Mouse (Mus musculus) hindbrain, postnatal 0 days (tissue): Measurements from ENCODE around the gene Tekt4. TPM values are rescaled to one million over a fixed set of nuclear protein-coding genes. Genes with fewer than 3 reads are reported as not detected.

Source experiments
- ATAC-seq: fragments of 200-750 bp; cut with Nextera tagmentation; 2 replicates; pipeline ENCODE4 v1.8.0; 2017; ENCODE audit warnings: mild to moderate bottlenecking, moderate TSS enrichment, moderate library complexity
- DNase-seq: peaks from one replicate; pipeline ENCODE4 v3.0.0-alpha.2; 2015; ENCODE audit warnings: low spot score
- H3K27ac ChIP-seq: fragments of 300-500 bp; sonication (generic); 2 replicates; pipeline ENCODE4 v1.5.1; 2014; ENCODE audit warnings: mild to moderate bottlenecking
- H3K27me3 ChIP-seq: fragments of 300-500 bp; sonication (generic); 2 replicates; pipeline ENCODE4 v1.6.1; 2014; ENCODE audit warnings: low read length, mixed read lengths; ENCODE audit not compliant: insufficient read depth
- H3K36me3 ChIP-seq: fragments of 300-500 bp; sonication (generic); 2 replicates; pipeline ENCODE4 v1.6.1; 2014; ENCODE audit warnings: low read length, mixed read lengths; ENCODE audit not compliant: insufficient read depth
- H3K4me1 ChIP-seq: fragments of 300-500 bp; sonication (generic); 2 replicates; pipeline ENCODE4 v1.6.1; 2014; ENCODE audit warnings: antibody characterized with exemption, low read length, mixed read lengths; ENCODE audit not compliant: insufficient read depth
- H3K4me2 ChIP-seq: fragments of 300-500 bp; sonication (generic); 2 replicates; pipeline ENCODE4 v1.6.1; 2014; ENCODE audit warnings: low read depth, mild to moderate bottlenecking, low read length, moderate library complexity, mixed read lengths
- H3K4me3 ChIP-seq: fragments of 300-500 bp; sonication (generic); 2 replicates; pipeline ENCODE4 v1.5.1; 2014; ENCODE audit warnings: low read length
- H3K9ac ChIP-seq: fragments of 300-500 bp; sonication (generic); replicated peaks from 2 replicates; pipeline ENCODE4 v1.6.1; 2014; ENCODE audit warnings: mild to moderate bottlenecking, low read length, moderate library complexity, mixed read lengths
- H3K9me3 ChIP-seq: fragments of 300-500 bp; sonication (generic); 2 replicates; pipeline ENCODE4 v1.6.1; 2016; ENCODE audit warnings: low read length, mixed read lengths
- CTCF ChIP-seq: IDR thresholded peaks from 2 replicates; pipeline ENCODE4 v1.5.1; 2016; ENCODE audit warnings: antibody characterized with exemption, control low read depth, low read depth
- WGBS: fragments of 180-500 bp; shearing (Covaris S2); extraction: QIAGEN DNeasy Blood & Tissue Kit; methylation state at CpG from one replicate; pipeline ENCODE4 v1.1.7; 2014; 5-methylcytosine and 5-hydroxymethylcytosine counted together
- polyA plus RNA-seq: library from polyadenylated mRNA; unstranded; fragments of >200 nt; fragmentation: Nextera tagmentation; extraction: Ambion mirVana; gene quantifications from 2 replicates; pipeline ENCODE4 v1.2.1, GENCODE M21; 2015
- total RNA-seq: library from RNA; depleted of rRNA; stranded (reverse); fragments of >200 nt; gene quantifications from 2 replicates; pipeline ENCODE4 v1.2.3, GENCODE M21; 2014; rRNA removed

The Tekt4 gene
- total RNA-seq (5.7 and 7.4 TPM in 2 replicates), polyA plus RNA-seq (2.3 and 3.2 TPM in 2 replicates)

DNA sequence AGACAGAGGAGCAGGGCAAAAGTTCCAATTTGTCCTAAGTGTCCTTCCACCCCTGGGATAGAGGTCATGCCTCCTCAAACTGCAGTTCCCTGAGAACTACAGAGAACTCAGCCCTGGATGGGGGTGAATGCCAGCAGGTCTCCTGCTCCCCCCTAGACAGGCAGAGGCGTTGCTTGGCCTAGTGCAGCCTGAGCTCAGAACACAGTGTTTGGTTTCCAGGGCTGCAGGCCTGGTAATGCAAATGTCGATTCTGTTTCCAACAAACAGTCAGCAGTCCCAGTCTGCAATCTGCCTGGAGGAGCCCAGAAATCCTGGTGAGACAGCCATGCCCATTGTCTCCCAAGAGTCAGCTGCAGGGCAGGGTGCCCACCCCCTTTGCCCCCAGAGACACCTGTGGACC lies at the start of gene Tekt4:
Gene Tekt4, plus strand, starts transcription at position 344 of the 400 bp plus-strand sequence.
- DNase-seq (peak; percentile 35), ATAC-seq (0 out of 2 replicates have a peak, but pooled peaks have one; percentile 48)
- H3K36me3 ChIP-seq: no peaks in the 10 kb centered on the region
- no peaks in the 10 kb centered on the region for H3K27me3 ChIP-seq
- H3K9me3 ChIP-seq: no peaks in the 10 kb centered on the region
- H3K4me1 ChIP-seq: peaks cover 6% of the 10 kb centered on the region
- no peak within 1 kb of the TSS for H3K4me2 ChIP-seq
- H3K27ac ChIP-seq: peak within 1 kb of the TSS; percentile 20; the same call in 1 of the 2 replicates
- 0 out of 2 replicates have a peak within 1 kb of the TSS, but pooled peaks have one; percentile 0 for H3K9ac ChIP-seq
- 24% methylated on average over 2 of the region's 2 CpGs for WGBS
- TF ChIP-seq CTCF: no peak
- H3K4me3 ChIP-seq: no peak within 1 kb of the TSS

DNA sequence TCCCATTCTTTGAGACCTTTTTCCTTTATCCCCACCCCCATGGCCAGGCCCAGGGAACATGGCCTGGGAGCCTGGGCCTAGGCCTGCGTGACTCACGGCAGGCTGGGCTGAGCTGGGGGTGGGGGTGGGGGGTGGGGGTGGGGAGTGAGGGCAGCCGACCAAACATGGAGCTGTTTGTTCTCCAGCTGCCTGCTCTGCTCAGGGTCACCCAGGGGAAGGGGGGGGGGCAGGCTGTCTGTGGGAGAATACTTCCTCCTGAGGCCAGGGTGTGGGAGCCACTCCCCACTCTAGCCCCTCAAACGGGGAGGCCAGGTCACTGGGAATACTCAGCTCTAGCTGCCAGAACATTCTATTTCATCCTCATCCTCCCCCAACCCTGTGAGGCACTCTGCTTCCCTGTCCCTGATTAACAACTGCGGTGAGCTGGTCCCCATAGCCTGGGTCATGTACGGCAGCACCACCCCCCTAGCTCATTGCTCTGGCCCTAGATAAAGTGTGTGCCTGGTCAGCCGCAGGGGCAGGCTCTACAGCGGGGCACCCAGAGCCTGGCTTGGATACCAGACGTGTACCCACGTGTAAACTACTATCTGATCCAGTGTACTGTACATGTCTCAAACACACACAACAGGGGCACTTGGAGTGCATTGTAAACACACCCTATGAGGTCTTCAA lies 49.1 kb upstream of the Tekt4 start:
- Histone ChIP-seq H3K4me1 (peaks cover 38% of the 10 kb centered on the region), H3K27ac (no peak overlapping the region), H3K27me3 (no peaks in the 10 kb centered on the region), H3K4me2 (no peak overlapping the region), H3K4me3 (no peak overlapping the region), H3K36me3 (no peaks in the 10 kb centered on the region), H3K9me3 (no peaks in the 10 kb centered on the region), H3K9ac (0 out of 2 replicates have a peak overlapping the region, but pooled peaks have one; percentile 13)
- DNase-seq (no peak), ATAC-seq (no peak)
- WGBS: 9% methylated on average over 10 of the region's 10 CpGs
- TF ChIP-seq CTCF: no peak

DNA sequence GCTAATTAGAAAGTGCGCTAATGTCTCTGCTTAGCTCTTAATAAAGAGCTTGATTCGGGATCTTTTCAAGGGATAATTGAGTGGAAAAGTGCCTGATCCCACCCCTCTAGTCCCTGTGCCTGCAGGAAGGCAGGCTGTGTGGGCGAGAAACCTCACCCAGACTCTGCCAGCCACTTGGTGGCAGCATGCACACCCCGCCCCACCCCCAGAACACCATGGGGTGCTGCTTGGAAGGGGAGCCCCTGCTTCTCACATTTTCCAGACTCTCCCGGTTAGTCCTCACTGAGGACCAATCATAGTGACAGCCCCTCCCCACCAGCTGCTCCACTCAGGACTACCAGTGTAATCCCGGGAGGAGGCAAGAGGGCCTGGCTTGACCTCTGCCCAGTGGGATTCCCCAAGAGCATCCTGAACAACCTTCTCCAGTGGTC lies 48.4 kb upstream of the Tekt4 start:
- Histone ChIP-seq H3K27me3 (no peaks in the 10 kb centered on the region), H3K27ac (no peak overlapping the region), H3K4me2 (no peak overlapping the region), H3K36me3 (no peaks in the 10 kb centered on the region), H3K4me3 (no peak overlapping the region), H3K9me3 (no peaks in the 10 kb centered on the region), H3K9ac (no peak overlapping the region), H3K4me1 (peaks cover 45% of the 10 kb centered on the region)
- ATAC-seq (no peak), DNase-seq (peak; percentile 55)
- 10% methylated on average over 6 of the region's 6 CpGs for WGBS
- peak; percentile 56 for TF ChIP-seq CTCF

DNA sequence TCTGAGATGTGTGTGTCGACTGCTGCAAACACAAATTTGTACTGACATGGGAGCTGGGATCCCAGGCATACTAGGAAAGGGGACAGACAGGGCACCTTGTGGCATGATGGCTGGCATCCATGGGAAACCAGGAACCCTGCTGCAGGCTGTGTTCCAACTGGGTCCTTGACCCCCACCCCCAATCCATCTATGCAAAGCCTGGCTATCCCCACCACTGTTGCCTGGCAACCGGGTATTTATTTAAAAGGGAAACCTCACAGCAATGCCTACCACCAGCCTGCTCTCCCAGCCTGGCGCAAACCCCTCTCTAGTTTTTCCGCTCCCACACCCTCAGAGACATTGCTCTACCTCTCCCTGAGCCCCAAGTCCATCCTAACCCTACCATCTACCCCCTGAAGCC lies 47.1 kb upstream of the Tekt4 start:
- Histone ChIP-seq H3K9ac (no peak overlapping the region), H3K27ac (peak overlapping the region; percentile 34; the same call in 1 of the 2 replicates), H3K9me3 (no peaks in the 10 kb centered on the region), H3K36me3 (no peaks in the 10 kb centered on the region), H3K4me1 (peaks cover 48% of the 10 kb centered on the region), H3K4me2 (no peak overlapping the region), H3K27me3 (no peaks in the 10 kb centered on the region), H3K4me3 (no peak overlapping the region)
- DNase-seq: peak; percentile 49
- 44% methylated on average over 4 of the region's 4 CpGs for WGBS
- ATAC-seq: no peak
- no peak for TF ChIP-seq CTCF

DNA sequence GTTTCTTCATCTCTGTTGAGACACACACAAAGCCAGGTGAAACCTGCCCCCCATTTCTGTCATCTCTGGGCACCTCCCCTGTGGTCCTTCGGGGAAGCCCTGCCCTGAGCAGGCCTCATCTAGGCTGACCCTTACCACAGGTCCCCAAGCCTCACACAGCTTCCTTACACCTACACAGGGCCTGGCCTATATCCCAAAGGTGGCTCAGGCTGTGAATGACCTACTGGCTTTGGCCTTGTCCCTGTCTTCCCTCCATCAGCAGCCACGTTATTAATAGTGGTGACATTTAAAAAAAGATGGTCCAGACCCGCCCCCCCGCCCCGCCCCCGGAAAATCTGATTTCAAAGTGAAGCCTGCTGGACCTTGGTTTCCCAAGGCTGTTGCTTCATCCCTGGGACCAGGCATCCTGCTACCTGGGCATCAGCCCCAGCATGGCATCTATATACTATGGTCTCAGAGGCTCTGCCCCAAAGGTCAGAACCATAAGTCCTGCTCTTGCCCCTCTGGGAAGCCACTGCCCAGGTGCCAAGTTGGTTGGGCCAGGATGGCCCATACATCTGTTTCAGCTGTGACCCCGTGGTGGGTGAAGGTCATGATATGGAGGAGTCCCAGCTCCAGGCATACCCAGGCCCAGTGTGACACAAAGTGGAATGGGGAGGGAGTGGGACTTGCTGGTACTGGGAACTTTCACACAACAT lies 46.0 kb upstream of the Tekt4 start:
- H3K27ac ChIP-seq: no peak overlapping the region
- no peak overlapping the region for H3K4me2 ChIP-seq
- H3K4me3 ChIP-seq: no peak overlapping the region
- 81% methylated on average over 7 of the region's 7 CpGs for WGBS
- no peaks in the 10 kb centered on the region for H3K27me3 ChIP-seq
- peaks cover 48% of the 10 kb centered on the region for H3K4me1 ChIP-seq
- H3K36me3 ChIP-seq: no peaks in the 10 kb centered on the region
- ATAC-seq (no peak), DNase-seq (no peak)
- TF ChIP-seq CTCF: no peak
- H3K9me3 ChIP-seq: no peaks in the 10 kb centered on the region
- no peak overlapping the region for H3K9ac ChIP-seq

DNA sequence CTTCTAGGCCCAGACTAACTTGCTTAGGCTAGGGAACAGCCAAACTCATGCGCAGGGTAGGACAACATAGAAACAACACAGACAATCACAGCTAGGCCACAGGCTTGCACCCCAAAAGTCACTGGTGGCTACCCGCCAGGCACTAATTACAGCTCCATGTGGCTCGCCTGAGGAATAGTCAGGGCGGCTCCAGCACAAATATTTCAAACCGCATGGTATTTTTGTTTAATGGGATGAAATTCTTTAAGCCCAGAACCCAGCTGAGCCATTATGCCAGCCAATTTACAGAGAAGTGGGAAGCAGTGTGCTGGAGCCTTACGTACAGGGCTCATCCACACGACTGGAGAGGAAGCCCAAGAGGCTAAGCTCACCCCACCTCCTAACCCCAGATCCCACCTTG lies 44.8 kb upstream of the Tekt4 start:
- WGBS: 43% methylated on average over 7 of the region's 7 CpGs
- Histone ChIP-seq H3K27ac (no peak overlapping the region), H3K36me3 (no peaks in the 10 kb centered on the region), H3K4me1 (peaks cover 45% of the 10 kb centered on the region), H3K4me3 (no peak overlapping the region), H3K9ac (no peak overlapping the region), H3K27me3 (no peaks in the 10 kb centered on the region), H3K4me2 (no peak overlapping the region), H3K9me3 (no peaks in the 10 kb centered on the region)
- ATAC-seq: no peak
- TF ChIP-seq CTCF: no peak
- DNase-seq: no peak
